In genomic region chr13:71157656-71158299, GRCm38 (mm10) we compare ENCODE assay signal across 10 mouse cellular contexts.
A peak's percentile ranks its signal among the peaks of the same experiment; 100 is the strongest.
DNase-seq lines count a peak whose midpoint lies in the region; ATAC-seq and TF ChIP-seq lines count a peak whose summit lies in the region.
"Had no signal": no experiment of that assay in that cellular context is flagged by ENCODE, and none has a peak within 500 bp of the region (broad histone marks: within the 10 kb centered on the region; RNA-seq: fewer than 3 reads in every experiment).

No protein-coding gene starts in this region.

- TF ChIP-seq POLR2A in lung, adult 2 months (IDR thresholded peaks at IDR 0.05; ENCODE audit: borderline replicate concordance, extremely low read depth, low read depth, low read length): no peak

- peak overlapping the region; percentile 35 for H3K4me3 ChIP-seq in midbrain, embryonic 10.5 days
- no peak overlapping the region for H3K4me3 ChIP-seq in stomach, embryonic 15.5 days (replicated peaks)
- no peak overlapping the region for H3K4me3 ChIP-seq in lung, adult 2 months (replicated peaks; ENCODE audit: extremely low read depth, low read depth, low read length)

- H3K4me2 ChIP-seq in stomach, embryonic 15.5 days: peak overlapping the region; percentile 29

- ATAC-seq in frontal cortex, adult (ENCODE audit: low TSS enrichment): peak; percentile 83
- ATAC-seq in stomach, embryonic 15.5 days (ENCODE audit: insufficient read depth, low FRiP score, low read depth): no peak
- ATAC-seq: Patski had no signal

- WGBS in midbrain, embryonic 10.5 days: 40% methylated on average over 14 of the region's 14 CpGs
- WGBS in stomach, embryonic 15.5 days: 45% methylated on average over 14 of the region's 14 CpGs
- WGBS in lung, adult 2 months: 42% methylated on average over 14 of the region's 14 CpGs

- H3K9ac ChIP-seq in stomach, embryonic 15.5 days: no peak overlapping the region

- no peak for TF ChIP-seq CTCF in lung, adult 2 months (IDR thresholded peaks at IDR 0.05; ENCODE audit: insufficient read depth, low read length)

- no peaks in the 10 kb centered on the region for H3K9me3 ChIP-seq in midbrain, embryonic 10.5 days (replicated peaks)
- H3K9me3 ChIP-seq in stomach, embryonic 15.5 days: no peaks in the 10 kb centered on the region

- H3K27me3 ChIP-seq in midbrain, embryonic 10.5 days (ENCODE audit: low read depth, poor library complexity, severe bottlenecking): peaks cover 80% of the 10 kb centered on the region
- no peaks in the 10 kb centered on the region for H3K27me3 ChIP-seq in stomach, embryonic 15.5 days (replicated peaks)
- H3K27me3 ChIP-seq: Patski had no signal

- DNase-seq in frontal cortex, postnatal 10 days (ENCODE audit: low spot score in 2 of 2): no peak
- DNase-seq in right cerebral cortex, adult 2 months (ENCODE audit: low spot score in 2 of 2): peak; percentile 8 to 16
- no peak for DNase-seq in right cerebral cortex, adult 18-20 months
- DNase-seq in midbrain, embryonic 10.5 days (ENCODE audit: low spot score): peak; percentile 41
- DNase-seq in spleen, postnatal 36 days (ENCODE audit: low spot score in 2 of 2): no peak
- DNase-seq in lung, adult 2 months: no peak
- DNase-seq: adrenal gland, postnatal 36 days had no signal

- peaks cover 66% of the 10 kb centered on the region for H3K4me1 ChIP-seq in midbrain, embryonic 10.5 days
- H3K4me1 ChIP-seq in stomach, embryonic 15.5 days: 0 out of 2 replicates have a peak, but pooled peaks cover 5% of the 10 kb centered on the region
- no peaks in the 10 kb centered on the region for H3K4me1 ChIP-seq in lung, adult 2 months (ENCODE audit: control insufficient read depth, insufficient read depth, low read length)

- H3K27ac ChIP-seq in midbrain, embryonic 10.5 days (replicated peaks): peak overlapping the region; percentile 87
- H3K27ac ChIP-seq in stomach, embryonic 15.5 days: no peak overlapping the region

- H3K36me3 ChIP-seq in midbrain, embryonic 10.5 days: no peaks in the 10 kb centered on the region
- no peaks in the 10 kb centered on the region for H3K36me3 ChIP-seq in stomach, embryonic 15.5 days

Comparison
In these comparisons a context has a peak if more than half of its experiments do, and no peak if none do; other contexts are left out.
1. DNase-seq: peak in right cerebral cortex, adult 2 months (2 of 2) and midbrain, embryonic 10.5 days (single experiment); none in frontal cortex, postnatal 10 days (0 of 2), right cerebral cortex, adult 18-20 months (single experiment), spleen, postnatal 36 days (0 of 2) and lung, adult 2 months (single experiment).